Mouse (Mus musculus) adrenal gland, postnatal 4 days (tissue): Measurements from ENCODE around the gene Dennd4b. TPM values are rescaled to one million over a fixed set of nuclear protein-coding genes. Genes with fewer than 3 reads are reported as not detected.
"Not testable (repeated sequence)": the region's sequence is repeated elsewhere in the genome, so short reads cannot be mapped to it uniquely, and the experiment has no call there.

Experiments used
- DNase-seq, 2 experiments: peaks; one replicate each; pipeline ENCODE4 v3.0.0; 2021 to 2022; ENCODE audit warnings: low spot score in 2 of 2, mixed read lengths in 2 of 2
- long read RNA-seq, 2 experiments: library from polyadenylated mRNA; stranded (forward); transcript quantifications; one replicate each; pipeline ENCODE4 v2.0.0; 2021
- total RNA-seq, 2 experiments: library from RNA; stranded (reverse); gene quantifications; 2 replicates each; pipeline ENCODE4 v1.2.3; 2021

Dennd4b gene
- 10 to 100 TPM; 15.5 to 17.4 TPM for total RNA-seq
- long read RNA-seq, experiment 1, full-length matches to known transcripts, result 2 of 4 reads
- long read RNA-seq, experiment 1, partial matches to known transcripts, result 2 of 4 reads
- long read RNA-seq, experiment 1, other reads (novel, unspliced or antisense), result 0 of 4 reads
- long read RNA-seq, experiment 2, partial matches to known transcripts, result 10 of 13 reads
- long read RNA-seq, experiment 2, other reads (novel, unspliced or antisense), result 3 of 13 reads

DNA sequence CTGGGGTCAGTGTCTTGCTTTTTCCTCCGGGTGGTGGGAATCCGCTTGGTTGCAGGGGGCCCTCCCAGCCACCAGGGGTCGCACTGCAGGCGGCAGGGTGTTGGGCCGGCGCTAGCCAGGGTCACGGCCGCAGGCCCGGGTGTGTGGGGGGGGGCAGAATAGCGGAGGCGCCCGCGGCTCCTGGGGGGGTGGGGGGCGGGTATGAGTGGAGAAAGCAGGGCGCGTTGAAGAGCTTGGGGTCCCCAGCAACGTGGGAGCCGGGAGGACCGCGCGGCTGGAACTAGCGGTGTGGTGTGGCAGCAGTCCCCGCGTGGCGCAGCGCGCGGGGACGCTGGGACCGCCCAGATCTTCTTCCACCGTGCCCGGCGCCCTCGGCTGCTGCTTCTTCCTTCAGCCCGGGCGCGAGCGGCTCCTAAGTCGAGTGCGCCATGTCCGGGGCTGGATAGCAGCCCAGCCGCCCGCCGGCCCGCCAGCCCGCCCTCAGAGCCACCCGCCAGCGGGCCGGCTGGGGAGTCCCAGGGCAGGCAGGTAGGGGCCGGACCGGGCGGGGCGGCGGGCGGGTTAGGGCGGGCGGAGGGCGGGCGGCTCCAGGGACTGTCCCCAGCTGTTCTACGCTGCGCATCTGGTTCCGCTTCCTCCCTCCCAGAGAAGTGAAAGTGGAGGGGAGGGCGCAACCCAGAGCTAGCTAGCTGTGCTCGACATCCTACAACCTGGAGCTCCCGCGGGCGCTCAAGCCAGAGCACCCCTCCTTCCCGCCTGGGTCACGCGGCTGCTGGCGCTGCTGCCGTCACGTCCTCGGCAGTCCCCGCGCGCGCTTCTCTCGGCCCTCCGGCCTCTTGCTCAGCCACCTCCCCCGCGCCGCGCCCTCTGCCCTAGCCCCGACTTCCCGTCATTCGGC lies at the start of gene Dennd4b:
Gene Dennd4b, plus strand, starts transcription at position 152 of the 898 bp plus-strand sequence.
- peak; percentile 88 to 91 for DNase-seq

DNA sequence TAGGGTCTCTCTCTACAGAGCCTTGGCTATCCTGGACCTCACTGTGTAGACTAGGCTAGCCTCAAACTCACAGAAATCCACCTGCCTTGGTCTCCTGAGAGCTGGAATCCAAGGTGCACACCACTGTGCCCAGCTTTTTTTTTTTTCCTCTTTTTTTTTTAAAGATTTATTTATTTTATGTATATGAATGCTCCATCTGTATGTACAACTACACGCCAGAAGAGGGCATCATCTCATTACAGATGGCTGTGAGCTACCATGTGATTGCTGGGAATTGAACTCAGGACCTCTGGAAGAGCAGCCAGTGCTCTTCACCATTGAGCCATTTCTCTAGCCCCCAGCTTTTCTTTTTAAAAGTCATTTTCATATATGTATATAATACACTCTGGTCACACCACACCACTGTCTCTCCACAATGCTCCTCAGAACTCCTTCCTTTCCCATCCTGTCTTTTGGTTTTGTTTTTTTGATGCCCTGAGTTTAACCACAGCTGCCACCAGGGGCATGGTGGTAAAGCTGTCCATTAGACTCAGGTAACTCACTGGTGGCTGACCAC lies 49.1 kb upstream of the Dennd4b start:
- no peak for DNase-seq

DNA sequence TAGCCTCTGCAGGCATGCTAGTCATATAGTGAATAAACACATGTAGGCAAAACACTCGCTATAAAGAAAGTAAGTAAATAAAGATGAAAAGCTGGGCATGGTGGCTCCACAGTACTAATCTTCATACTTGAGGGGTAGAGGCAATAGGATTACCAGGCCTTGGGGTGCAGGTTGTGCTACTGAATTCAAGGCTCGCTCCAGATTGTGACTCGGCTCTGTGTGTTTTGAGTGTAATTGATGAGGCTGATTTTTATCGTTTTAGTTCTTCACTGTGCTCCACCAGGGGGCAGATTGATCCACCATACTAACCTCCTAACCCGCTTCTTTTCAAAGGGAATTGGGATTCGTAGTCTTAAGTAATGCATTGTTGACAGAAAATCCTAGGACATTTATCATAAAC lies 44.9 kb upstream of the Dennd4b start:
- peak in 1 of 2 experiments; percentile 28 for DNase-seq

- DNase-seq, result peak; percentile 62 to 69
Observed at GRCm38 (mm10) chr3:90220531-90220951, 44.4 kb upstream of the Dennd4b start.

- no peak for DNase-seq
Observed at GRCm38 (mm10) chr3:90221123-90221522, 43.9 kb upstream of the Dennd4b start.

DNA sequence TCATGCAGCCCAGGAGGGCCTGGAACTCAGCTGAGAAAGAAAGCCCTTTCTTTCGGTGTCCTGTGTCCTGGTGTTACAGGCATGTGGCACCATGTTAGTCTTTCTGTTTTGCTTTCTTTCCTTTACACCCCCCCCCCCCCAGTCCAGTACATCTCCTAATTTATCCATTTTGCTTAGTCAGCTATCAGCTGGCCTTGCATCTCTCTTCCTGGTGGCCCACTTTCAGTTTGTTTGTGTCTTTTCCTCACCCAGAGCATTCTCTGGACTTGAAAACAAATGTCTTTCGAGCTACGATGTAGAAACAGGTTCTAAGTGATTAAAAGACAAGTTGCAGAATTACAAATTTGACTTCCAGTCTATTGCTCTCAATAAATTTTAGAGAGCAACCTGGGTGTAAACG lies 42.5 kb upstream of the Dennd4b start:
- no peak for DNase-seq

GRCm38 (mm10) chr3:90222941-90223340 lies 42.0 kb upstream of the Dennd4b start:
- DNase-seq, result no peak

DNA sequence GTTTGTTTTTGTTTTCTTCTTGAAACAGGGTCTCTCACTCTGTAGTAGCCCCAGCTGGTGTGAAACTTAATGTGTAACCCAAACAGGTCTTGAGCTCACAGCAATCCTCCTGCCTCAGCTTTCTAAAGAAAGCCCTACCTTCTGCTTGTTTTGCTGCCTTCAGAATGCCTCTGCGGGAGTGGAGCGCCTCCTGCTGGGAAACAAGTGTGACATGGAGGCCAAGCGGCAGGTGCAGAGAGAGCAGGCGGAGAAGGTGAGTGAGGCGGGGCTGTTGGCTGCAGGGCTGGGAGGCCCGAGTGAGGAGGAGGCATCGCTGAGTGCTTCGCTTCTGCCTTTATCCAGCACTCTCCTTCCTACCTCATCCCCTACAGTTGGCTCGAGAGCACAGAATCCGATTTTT lies 40.7 kb upstream of the Dennd4b start:
- DNase-seq, result no peak

- DNase-seq, result no peak
Observed at GRCm38 (mm10) chr3:90231075-90231474, 33.9 kb upstream of the Dennd4b start.

GRCm38 (mm10) chr3:90231507-90232333 lies 33.3 kb upstream of the Dennd4b start, which contains the start of gene Jtb:
Gene Jtb, plus strand, starts transcription at chr3:90231597.
- peak; percentile 66 to 86 for DNase-seq

DNA sequence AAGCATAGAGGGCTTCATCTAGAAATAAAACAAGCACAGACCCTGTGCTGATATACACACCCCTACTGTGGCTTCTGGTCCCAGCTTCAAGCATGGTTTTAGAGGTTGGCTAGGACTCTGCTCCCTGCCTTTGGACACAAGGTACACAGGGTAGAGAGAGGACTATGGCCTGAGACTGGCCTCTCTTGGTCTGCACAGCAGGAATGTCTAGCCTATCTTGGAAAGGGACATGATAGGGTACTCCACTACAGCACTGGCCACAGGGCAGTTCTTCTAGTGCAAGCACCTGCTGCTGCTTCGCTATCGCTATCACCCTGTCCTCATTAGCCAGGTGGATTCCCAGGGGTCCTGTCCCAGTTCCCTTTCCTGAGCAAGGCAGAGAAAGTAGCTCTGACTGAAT lies 23.7 kb upstream of the Dennd4b start:
- no peak for DNase-seq

- DNase-seq, result no peak
Observed at GRCm38 (mm10) chr3:90241669-90242358, 23.2 kb upstream of the Dennd4b start.

- DNase-seq, result no peak
Observed at GRCm38 (mm10) chr3:90242984-90243775, 21.8 kb upstream of the Dennd4b start, which contains the start of gene Creb3l4. Gene Creb3l4, minus strand, starts transcription at chr3:90243512.

- DNase-seq, result no peak
Observed at GRCm38 (mm10) chr3:90245406-90245805, 19.6 kb upstream of the Dennd4b start.

DNA sequence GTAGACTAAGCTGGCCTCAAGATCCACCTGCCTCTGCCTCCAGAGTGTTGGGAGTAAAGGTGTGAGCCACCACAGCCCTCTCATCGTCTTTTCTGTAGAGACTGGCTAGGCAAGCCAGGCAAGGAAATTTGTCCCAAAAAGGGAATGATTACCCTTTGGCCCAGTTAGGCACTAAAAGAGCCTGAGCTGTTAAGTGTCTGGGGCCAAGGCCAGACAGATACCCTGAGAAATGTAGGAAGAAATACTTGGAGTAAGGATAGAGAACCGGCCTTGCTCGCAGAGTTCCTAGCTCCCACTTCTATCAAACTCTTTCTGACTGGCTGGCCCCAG lies 17.4 kb upstream of the Dennd4b start:
- no peak for DNase-seq

- peak; percentile 60 to 83 for DNase-seq
Observed at GRCm38 (mm10) chr3:90247960-90248745, 16.8 kb upstream of the Dennd4b start, which contains the start of gene Slc39a1. Gene Slc39a1, plus strand, starts transcription at chr3:90248172.

DNA sequence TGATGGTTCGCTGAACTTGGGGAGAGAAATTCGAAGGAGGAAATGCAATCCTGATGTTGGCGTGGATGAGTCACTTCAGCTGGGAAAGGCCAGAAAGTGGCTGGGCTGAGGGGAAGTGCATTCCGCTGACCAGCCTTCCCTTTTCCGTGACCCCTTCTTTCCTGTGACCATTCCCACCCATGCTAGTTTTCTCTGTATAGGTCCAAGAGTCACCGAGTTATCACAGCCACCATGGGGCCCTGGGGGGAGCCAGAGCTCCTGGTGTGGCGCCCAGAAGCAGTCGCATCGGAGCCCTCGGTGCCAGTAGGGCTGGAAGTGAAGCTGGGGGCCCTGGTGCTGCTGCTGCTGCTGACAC lies 16.3 kb upstream of the Dennd4b start:
- no peak for DNase-seq

- no peak for DNase-seq
Observed at GRCm38 (mm10) chr3:90250791-90251190, 14.2 kb upstream of the Dennd4b start.

- not testable (repeated sequence) for DNase-seq
Observed at GRCm38 (mm10) chr3:90251731-90252226, 13.2 kb upstream of the Dennd4b start.
